Mouse (Mus musculus): Measurements from ENCODE around the gene Cldnd2.

Cldnd2 gene

GRCm38 (mm10) chr7:43490861-43491260, 50.3 kb downstream of the Cldnd2 start:
- no peak for DNase-seq (ENCODE audit: low read depth, low spot score)
